Mouse (Mus musculus) liver, embryonic 13.5 days (tissue): ENCODE data around the gene St3gal4. TPM values are rescaled to one million over a fixed set of nuclear protein-coding genes. Genes with fewer than 3 reads are reported as not detected.

Experiments
- ATAC-seq: fragments of 200-750 bp; cut with Nextera tagmentation; 2 replicates; pipeline ENCODE4 v1.8.0; 2017; ENCODE audit warnings: low read depth, mild to moderate bottlenecking, moderate number of reproducible peaks, moderate library complexity
- DNase-seq: peaks from one replicate; pipeline ENCODE4 v3.0.0; 2022
- H3K27ac ChIP-seq: fragments of 300-500 bp; sonication (generic); 2 replicates; pipeline ENCODE4 v1.5.1; 2015; ENCODE audit warnings: moderate library complexity, mild to moderate bottlenecking, inconsistent platforms
- H3K27me3 ChIP-seq: fragments of 300-500 bp; sonication (generic); 2 replicates; pipeline ENCODE4 v1.6.1; 2015; ENCODE audit warnings: mild to moderate bottlenecking, inconsistent platforms
- H3K36me3 ChIP-seq: fragments of 300-500 bp; sonication (generic); 2 replicates; pipeline ENCODE4 v1.6.1; 2015; ENCODE audit warnings: mild to moderate bottlenecking, inconsistent platforms
- H3K4me1 ChIP-seq: fragments of 300-500 bp; sonication (generic); replicated peaks from 2 replicates; pipeline ENCODE4 v1.6.1; 2015; ENCODE audit warnings: inconsistent platforms
- H3K4me2 ChIP-seq: fragments of 300-500 bp; sonication (generic); 2 replicates; pipeline ENCODE4 v1.6.1; 2015; ENCODE audit warnings: inconsistent platforms, mild to moderate bottlenecking, moderate library complexity
- H3K4me3 ChIP-seq: fragments of 300-500 bp; sonication (generic); replicated peaks from 2 replicates; pipeline ENCODE4 v1.5.1; 2015; ENCODE audit warnings: mild to moderate bottlenecking, inconsistent platforms
- H3K9ac ChIP-seq: fragments of 300-500 bp; sonication (generic); 2 replicates; pipeline ENCODE4 v1.6.1; 2015; ENCODE audit warnings: mild to moderate bottlenecking, inconsistent platforms
- H3K9me3 ChIP-seq: fragments of 300-500 bp; sonication (generic); replicated peaks from 2 replicates; pipeline ENCODE4 v1.6.1; 2016; ENCODE audit warnings: inconsistent platforms
- WGBS: fragments of 180-500 bp; shearing (Covaris S2); methylation state at CpG from one replicate; pipeline ENCODE4 v1.1.7; 2015; ENCODE audit not compliant: insufficient replicate concordance; 5-methylcytosine and 5-hydroxymethylcytosine counted together
- polyA plus RNA-seq: library from polyadenylated mRNA; unstranded; fragments of >200 nt; fragmentation: Nextera tagmentation; extraction: Ambion mirVana; gene quantifications from 2 replicates; pipeline ENCODE4 v1.2.1, GENCODE M21; 2015

Gene St3gal4
- 24.1 and 26.1 TPM in 2 replicates for polyA plus RNA-seq

DNA sequence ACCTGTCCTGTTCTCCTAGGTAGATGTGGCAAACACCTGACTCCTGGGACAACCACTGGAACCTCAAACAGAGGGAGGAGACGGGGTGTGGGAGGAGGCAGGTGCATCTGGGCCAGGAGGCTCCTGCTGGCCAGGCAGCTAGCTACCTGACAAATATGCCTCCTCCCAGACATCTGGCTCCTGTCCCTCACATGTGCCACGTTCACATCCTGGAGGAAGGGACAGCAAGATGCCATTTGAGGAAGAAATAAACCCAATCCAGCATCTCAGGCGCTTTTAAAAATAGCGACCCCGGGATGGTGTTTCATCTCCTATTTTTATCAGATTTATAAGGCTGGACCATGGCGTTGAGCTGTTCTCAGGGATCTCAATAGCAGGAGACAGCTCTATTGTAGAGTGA, at the start of gene St3gal4:
Gene St3gal4, minus strand, starts transcription at position 101 of the 400 bp plus-strand sequence.
- no peaks in the 10 kb centered on the region for H3K27me3 ChIP-seq
- H3K27ac ChIP-seq, result peak within 1 kb of the TSS; percentile 96
- peak within 1 kb of the TSS; percentile 88 for H3K9ac ChIP-seq
- 79% methylated on average over 6 of the region's 6 CpGs for WGBS
- peaks cover 34% of the 10 kb centered on the region for H3K36me3 ChIP-seq
- ATAC-seq (no peak), DNase-seq (no peak)
- peak within 1 kb of the TSS; percentile 72 for H3K4me3 ChIP-seq
- peak within 1 kb of the TSS; percentile 95 for H3K4me2 ChIP-seq
- no peaks in the 10 kb centered on the region for H3K9me3 ChIP-seq
- H3K4me1 ChIP-seq, result peaks cover 91% of the 10 kb centered on the region

DNA sequence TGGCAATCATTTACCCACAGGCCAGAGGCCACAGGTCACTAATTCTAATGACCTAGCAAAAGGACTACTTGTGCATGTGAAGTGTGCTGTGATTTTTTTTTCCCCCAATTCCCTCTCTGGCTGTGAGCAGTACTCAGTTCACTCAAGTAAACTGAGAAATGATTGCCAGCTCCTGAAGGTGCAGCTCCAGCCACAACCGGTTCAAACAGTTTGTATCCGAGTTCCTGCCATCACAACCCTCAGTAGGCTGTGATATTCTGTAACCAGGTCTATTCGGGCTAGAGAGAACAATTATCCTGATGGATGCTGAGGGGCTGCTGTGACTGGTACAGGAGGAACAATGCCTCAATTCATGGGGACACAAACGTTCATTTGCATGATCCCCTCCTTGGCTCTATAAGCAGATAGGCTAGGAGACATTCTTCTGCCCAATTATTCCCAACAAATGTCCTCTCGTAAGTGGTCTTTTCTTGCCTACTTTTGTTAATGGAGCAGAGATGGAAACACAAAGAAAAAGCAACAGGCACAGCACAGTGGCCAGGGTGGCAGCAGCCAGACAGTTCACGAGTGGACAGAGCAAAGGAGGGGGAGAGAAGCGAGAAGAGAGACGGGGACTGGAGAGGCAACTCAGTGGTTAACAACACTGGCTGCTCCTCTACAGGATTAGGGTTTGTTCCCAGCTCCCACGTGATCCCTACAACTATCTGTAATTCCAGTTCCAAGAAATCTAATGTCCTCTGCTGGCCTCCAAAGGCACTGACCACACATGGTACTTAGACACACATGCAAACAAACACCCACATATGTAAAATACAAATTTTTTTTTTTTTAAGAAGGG, 47.9 kb upstream of the St3gal4 start:
- ATAC-seq, result no peak

DNA sequence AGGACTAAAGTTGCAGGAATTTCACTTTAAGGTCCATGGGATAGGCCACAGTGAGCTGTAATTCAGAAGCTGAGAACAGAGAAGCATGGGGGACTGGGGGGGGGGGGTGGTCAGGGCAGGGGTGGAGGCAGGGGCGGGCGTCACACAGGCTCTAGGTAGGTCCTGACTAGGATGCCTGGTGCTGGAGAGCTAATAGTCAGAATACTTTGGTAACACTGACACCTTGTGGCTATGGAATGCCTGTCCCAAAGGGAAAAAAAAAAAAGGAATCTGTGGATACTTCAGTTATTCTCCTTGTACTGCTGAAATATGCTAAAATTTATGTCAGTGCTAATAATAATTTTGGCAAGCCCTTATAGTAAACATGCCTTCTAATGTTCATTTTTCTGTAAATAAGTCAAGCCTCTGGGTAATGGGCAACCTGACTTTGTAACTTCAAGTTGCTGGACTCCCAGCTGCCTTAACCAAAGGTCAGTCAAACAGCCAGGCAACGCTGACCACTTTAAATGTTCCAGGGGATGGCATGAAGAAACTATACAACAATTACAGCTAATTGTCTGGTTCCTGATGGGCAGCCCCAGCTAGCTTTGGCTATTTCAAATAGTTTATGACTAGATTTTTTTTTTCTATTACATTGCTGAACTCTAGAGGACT, 47.2 kb upstream of the St3gal4 start:
- Histone ChIP-seq H3K4me2 (no peak overlapping the region), H3K9ac (no peak overlapping the region), H3K27ac (0 out of 2 replicates have a peak overlapping the region, but pooled peaks have one; percentile 21), H3K36me3 (peaks cover 48% of the 10 kb centered on the region), H3K27me3 (no peaks in the 10 kb centered on the region), H3K4me3 (no peak overlapping the region), H3K9me3 (no peaks in the 10 kb centered on the region), H3K4me1 (peaks cover 12% of the 10 kb centered on the region; the same call in 1 of the 2 replicates)
- ATAC-seq (peak; percentile 53; the same call in 1 of the 2 replicates), DNase-seq (no peak)
- 56% methylated on average over 3 of the region's 3 CpGs for WGBS

More for the DNA sequence above, 47.9 kb upstream of the St3gal4 start:
- Histone ChIP-seq H3K9ac (no peak overlapping the region), H3K36me3 (peaks cover 48% of the 10 kb centered on the region), H3K27ac (peak overlapping the region; percentile 45), H3K4me1 (peaks cover 17% of the 10 kb centered on the region), H3K27me3 (no peaks in the 10 kb centered on the region), H3K4me2 (no peak overlapping the region), H3K4me3 (no peak overlapping the region), H3K9me3 (no peaks in the 10 kb centered on the region)
- WGBS, result 63% methylated on average over 9 of the region's 9 CpGs
- no peak for DNase-seq

DNA sequence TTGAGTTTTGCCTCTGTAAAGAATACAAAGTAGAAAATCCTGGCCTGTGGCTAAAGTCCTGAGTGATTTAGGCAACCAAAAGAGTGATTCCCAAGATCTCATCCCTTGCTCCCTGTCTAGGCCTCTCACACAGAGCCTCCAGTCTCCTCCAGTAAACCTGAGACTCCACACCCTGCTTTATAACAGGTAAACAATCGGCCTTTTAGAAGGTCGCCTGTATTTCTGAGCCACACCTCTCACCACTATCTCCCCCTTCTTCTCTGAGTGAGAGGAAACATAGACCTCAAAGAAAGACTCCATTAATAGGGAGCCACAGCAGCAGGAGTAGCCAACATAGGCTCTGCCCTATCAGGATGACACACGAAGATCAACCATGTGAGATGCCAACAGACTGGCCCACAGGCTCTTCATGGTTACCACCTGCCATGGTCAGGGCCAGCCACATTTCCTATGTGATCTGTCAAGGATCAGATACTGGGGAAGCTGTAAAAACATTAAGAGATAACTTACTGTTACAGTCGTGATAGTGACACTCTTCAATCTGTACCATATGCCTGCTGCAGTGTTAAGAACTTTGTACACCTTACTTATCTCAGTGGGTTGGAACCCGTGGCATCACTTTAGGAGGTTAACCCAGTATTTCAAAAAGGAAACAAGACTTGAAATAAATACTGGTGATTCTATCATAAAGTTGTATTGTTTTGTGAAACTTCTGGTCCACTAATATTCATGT, 45.2 kb upstream of the St3gal4 start:
- Histone ChIP-seq H3K4me2 (no peak overlapping the region), H3K9me3 (no peaks in the 10 kb centered on the region), H3K4me3 (no peak overlapping the region), H3K4me1 (peaks cover 12% of the 10 kb centered on the region; the same call in 1 of the 2 replicates), H3K9ac (no peak overlapping the region), H3K27ac (no peak overlapping the region; the same call in 1 of the 2 replicates), H3K36me3 (peaks cover 29% of the 10 kb centered on the region), H3K27me3 (no peaks in the 10 kb centered on the region)
- ATAC-seq (no peak), DNase-seq (no peak)
- 45% methylated on average over 5 of the region's 5 CpGs for WGBS

DNA sequence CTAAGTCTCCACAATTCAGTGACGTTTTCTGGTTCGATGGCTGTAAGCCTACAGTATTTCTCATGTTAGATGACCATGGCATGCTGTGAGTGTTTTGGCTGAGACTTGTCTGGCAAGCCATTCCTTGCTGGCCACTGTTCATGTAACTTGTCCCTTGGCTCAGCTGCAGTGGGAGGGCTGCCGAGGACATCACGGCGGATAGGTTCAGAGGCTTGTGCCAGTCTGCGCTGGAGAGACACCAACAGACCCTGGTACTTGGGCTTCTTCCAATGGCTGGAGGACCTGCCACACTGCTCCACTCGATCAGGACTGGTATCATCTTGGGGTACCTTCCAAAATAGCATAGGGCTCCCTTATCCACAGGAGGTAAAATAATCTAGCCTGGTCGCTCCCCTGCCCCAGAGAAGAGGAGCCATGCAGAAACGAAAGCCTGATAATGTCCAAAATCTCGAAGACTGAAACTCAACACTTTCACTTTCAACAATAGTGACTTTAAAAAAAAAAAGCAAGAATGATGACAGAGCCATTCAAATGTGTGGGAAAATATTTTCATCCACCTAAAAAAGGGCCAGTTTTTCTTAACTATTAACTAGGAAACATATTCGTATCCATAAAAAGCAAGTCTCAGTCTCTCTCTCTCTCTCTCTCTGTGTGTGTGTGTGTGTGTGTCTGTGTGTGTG, 44.1 kb upstream of the St3gal4 start:
- DNase-seq (no peak), ATAC-seq (no peak)
- Histone ChIP-seq H3K9me3 (no peaks in the 10 kb centered on the region), H3K4me1 (peaks cover 12% of the 10 kb centered on the region; the same call in 1 of the 2 replicates), H3K27me3 (no peaks in the 10 kb centered on the region), H3K36me3 (peaks cover 20% of the 10 kb centered on the region), H3K9ac (no peak overlapping the region), H3K27ac (no peak overlapping the region), H3K4me3 (no peak overlapping the region), H3K4me2 (no peak overlapping the region)
- 80% methylated on average over 11 of the region's 11 CpGs for WGBS

DNA sequence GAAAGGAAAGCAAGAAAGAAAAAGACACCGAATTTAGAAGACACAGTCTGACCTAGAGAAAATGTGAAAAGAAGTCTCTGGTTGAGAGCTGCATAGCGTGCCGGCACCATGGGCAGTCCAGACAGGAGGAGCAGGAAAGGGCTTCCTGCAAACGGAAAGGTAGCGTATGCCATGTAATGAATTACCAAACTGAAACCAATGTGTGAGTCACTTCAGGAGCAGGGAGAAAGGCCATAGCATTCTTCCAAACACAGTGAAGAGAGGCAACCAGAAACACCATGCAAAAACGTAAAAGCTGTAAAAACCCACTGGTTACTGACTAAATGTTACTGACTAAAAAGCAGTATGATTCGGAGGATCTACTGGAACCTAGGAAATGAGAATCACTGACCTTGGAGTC, 42.7 kb upstream of the St3gal4 start:
- Histone ChIP-seq H3K4me2 (no peak overlapping the region), H3K36me3 (peaks cover 23% of the 10 kb centered on the region), H3K4me3 (no peak overlapping the region), H3K4me1 (peaks cover 6% of the 10 kb centered on the region; the same call in 1 of the 2 replicates), H3K9me3 (no peaks in the 10 kb centered on the region), H3K27me3 (no peaks in the 10 kb centered on the region), H3K27ac (0 out of 2 replicates have a peak overlapping the region, but pooled peaks have one; percentile 25), H3K9ac (no peak overlapping the region)
- no peak for DNase-seq
- ATAC-seq, result no peak
- 83% methylated on average over 7 of the region's 7 CpGs for WGBS

DNA sequence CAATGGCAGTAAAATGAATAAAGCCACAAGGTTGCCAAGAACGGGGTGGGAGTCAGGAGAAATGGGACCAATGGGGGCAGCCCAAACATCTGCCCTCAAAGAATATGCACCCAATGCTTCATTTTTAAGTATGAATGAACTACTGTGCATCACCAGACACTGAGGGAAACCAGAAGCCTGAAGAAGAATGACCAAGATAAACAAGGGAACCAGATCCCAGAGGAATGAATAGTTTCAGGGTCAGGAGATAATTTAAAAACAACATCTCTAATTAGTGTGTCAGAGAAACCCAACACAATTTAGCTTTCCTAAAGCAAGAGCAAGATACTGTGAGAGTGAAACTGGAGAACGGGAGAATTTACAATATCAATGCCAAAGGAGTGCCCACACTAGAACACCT, 41.6 kb upstream of the St3gal4 start:
- H3K4me1 ChIP-seq, result peaks cover 6% of the 10 kb centered on the region; the same call in 1 of the 2 replicates
- ATAC-seq, result no peak
- no peak for DNase-seq

DNA sequence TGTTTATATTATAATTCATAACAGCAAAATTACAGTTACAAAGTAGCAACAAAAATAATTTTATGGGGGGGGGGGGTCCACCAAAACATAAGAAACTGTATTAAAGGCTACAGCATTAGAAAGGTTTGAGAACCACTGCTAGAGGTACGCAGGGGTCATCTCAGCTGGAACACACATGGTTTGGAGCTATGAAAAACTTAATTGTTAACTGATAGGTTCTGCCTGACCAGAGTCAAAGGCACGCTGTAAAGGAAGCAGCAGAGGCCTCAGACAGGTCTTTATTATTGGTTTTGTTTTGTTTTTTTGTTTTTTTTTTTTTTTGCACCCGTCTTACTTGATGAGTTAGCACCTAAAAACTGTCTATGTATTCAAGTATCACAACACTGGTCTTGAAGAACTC, 39.4 kb upstream of the St3gal4 start:
- Histone ChIP-seq H3K27me3 (no peaks in the 10 kb centered on the region), H3K4me1 (no peaks in the 10 kb centered on the region), H3K9me3 (no peaks in the 10 kb centered on the region), H3K4me2 (no peak overlapping the region), H3K9ac (no peak overlapping the region), H3K4me3 (no peak overlapping the region), H3K27ac (no peak overlapping the region), H3K36me3 (peaks cover 16% of the 10 kb centered on the region)
- WGBS, result 79% methylated on average over 3 of the region's 3 CpGs
- ATAC-seq (no peak), DNase-seq (no peak)

More for the DNA sequence above, 41.6 kb upstream of the St3gal4 start:
- no peak overlapping the region for H3K9ac ChIP-seq
- H3K27me3 ChIP-seq, result no peaks in the 10 kb centered on the region
- no peak overlapping the region for H3K27ac ChIP-seq
- no peak overlapping the region for H3K4me2 ChIP-seq
- H3K4me3 ChIP-seq, result no peak overlapping the region
- 73% methylated on average over 2 of the region's 2 CpGs for WGBS
- H3K36me3 ChIP-seq, result peaks cover 29% of the 10 kb centered on the region
- no peaks in the 10 kb centered on the region for H3K9me3 ChIP-seq

DNA sequence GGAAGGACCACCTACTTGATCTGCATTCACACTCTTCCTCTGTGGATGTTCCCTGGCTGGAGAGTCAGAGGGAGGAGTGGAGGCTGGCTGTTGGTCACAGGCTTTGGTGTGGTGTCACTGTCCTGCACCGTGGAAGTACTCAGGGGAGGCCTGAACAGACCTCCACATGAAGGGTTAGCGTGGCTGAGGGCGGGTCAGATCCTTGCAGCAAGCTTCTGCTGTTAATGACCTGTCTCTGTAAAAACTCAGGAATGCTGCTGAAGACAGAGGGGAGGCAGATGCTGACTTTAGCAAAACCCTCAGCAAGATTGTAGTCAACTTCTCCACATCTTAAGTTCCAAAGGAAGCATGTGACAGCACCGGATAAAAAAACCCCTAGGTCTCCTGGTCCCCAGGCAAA, 37.8 kb upstream of the St3gal4 start:
- ATAC-seq (no peak), DNase-seq (no peak)
- H3K27me3 ChIP-seq, result no peaks in the 10 kb centered on the region
- 81% methylated on average over 4 of the region's 4 CpGs for WGBS
- H3K4me1 ChIP-seq, result no peaks in the 10 kb centered on the region
- no peak overlapping the region for H3K4me3 ChIP-seq
- H3K4me2 ChIP-seq, result no peak overlapping the region
- H3K9me3 ChIP-seq, result no peaks in the 10 kb centered on the region
- H3K27ac ChIP-seq, result no peak overlapping the region
- H3K9ac ChIP-seq, result no peak overlapping the region
- peaks cover 12% of the 10 kb centered on the region; the same call in 1 of the 2 replicates for H3K36me3 ChIP-seq

DNA sequence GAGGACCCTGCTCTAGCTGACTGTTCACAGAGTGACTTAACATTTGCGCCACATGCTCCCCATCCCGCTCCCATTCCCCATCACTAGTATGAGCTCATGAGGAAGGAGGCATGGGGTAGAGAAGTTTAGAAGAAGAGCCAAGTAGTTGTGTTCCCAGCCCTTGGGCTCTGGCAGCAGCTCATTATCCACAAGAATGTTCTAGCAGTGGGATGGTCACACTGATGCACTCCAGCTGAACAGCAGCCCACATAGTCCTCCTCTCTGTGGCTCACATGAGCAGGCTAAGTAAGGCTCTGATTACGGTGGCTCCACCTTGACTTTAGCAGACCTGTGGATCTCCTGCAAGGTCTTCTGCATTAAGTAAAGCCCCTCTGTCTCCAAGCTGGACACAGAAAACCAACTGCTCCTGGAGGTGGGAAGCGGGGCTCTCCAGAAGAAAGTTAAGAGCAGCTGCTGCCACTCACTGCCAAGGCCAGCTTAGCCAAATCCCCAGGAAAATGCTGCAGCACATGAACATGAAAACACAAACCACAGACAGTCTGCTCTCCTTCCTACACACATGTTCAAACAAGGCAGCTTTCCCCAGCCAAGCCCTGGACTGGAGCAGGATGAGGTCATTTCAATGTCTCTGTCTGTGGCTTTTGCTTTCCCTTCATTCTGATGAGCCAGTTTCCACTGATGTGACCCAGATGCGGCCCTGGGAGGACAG, 37.1 kb upstream of the St3gal4 start:
- Histone ChIP-seq H3K36me3 (peaks cover 12% of the 10 kb centered on the region; the same call in 1 of the 2 replicates), H3K9me3 (no peaks in the 10 kb centered on the region), H3K27me3 (no peaks in the 10 kb centered on the region), H3K27ac (no peak overlapping the region; the same call in 1 of the 2 replicates), H3K4me1 (no peaks in the 10 kb centered on the region), H3K9ac (no peak overlapping the region), H3K4me2 (no peak overlapping the region), H3K4me3 (no peak overlapping the region)
- 87% methylated on average over 5 of the region's 5 CpGs for WGBS
- DNase-seq (no peak), ATAC-seq (no peak)
